Mouse (Mus musculus) gonadal fat pad, adult 2 months (tissue): ENCODE results near the gene Foxc1. TPM values are rescaled to one million over a fixed set of nuclear protein-coding genes. Genes with fewer than 3 reads are reported as not detected.

Experiments used
- DNase-seq: peaks from one replicate; pipeline ENCODE4 v3.0.0-alpha.2; 2012; ENCODE audit warnings: low read depth
- polyA plus RNA-seq: library from polyadenylated mRNA; depleted of rRNA; stranded (reverse); fragments of >200 nt; gene quantifications from 2 replicates; pipeline ENCODE4 v1.2.3, GENCODE M21; 2012

Foxc1 gene
- polyA plus RNA-seq, 1 experiment = 1.1 TPM

DNA sequence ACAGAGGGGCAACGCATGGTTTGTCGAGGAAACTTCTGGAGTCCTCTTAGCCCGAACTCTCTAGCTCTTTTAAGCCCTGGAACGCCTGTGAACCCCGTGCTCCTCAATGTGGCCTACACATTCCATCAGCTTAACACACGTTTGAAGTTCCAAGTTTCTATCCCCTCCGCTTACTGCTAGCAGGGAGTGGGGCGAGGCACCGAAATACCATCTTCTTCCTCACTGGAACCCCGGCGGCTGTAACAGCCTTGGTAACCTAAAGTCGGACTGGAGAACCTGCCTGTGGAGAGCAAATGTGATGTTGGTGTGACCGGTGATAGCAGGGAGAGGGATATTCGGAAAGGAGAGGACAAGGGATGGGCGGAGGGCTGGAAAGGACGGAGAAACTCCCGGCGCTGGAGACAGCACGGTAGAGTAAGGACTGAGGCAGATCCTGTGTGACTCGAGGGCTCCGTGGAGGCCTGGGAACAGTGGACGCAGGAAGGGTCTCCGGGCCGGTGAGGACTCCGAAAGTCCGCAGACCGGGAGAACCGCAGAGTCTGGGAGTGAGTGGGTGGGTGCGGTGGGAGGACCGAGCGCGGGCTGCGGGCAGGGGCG is 504 bp upstream of the Foxc1 start:
- no peak for DNase-seq

- DNase-seq = no peak
Measured at GRCm38 (mm10) chr13:31806890-31807735, 680 bp downstream of the Foxc1 start.

- no peak for DNase-seq
Measured at GRCm38 (mm10) chr13:31807736-31808115, 1.3 kb downstream of the Foxc1 start.

- no peak for DNase-seq
Measured at GRCm38 (mm10) chr13:31808116-31808803, 1.8 kb downstream of the Foxc1 start.

DNA sequence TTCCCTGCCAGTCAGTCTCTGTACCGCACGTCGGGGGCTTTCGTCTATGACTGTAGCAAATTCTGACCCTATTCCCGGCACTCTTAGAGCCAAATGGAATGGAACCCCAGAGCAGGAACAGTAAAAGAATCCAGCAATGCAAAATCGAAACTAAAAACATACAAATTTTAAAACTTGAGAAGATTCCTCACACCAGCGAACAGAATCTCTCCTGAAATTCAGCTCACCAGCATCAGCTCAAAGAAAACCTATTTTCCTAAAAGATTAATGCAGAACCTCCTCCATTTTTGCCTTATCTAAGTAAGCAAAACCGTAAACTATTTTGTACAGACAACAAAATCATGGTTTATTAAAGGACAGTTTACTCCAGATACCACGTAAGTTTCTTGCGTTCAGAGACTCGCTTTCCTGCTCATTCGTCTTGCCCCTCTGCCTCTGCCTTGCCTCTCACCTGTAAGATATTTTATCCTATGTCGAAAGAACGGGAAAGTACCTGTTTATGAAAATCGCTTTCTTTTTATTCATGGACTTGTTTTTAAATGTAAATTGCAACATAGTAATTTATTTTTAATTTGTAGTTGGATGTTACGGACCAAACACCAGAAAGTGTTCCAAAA is 2.5 kb downstream of the Foxc1 start:
- no peak for DNase-seq

DNA sequence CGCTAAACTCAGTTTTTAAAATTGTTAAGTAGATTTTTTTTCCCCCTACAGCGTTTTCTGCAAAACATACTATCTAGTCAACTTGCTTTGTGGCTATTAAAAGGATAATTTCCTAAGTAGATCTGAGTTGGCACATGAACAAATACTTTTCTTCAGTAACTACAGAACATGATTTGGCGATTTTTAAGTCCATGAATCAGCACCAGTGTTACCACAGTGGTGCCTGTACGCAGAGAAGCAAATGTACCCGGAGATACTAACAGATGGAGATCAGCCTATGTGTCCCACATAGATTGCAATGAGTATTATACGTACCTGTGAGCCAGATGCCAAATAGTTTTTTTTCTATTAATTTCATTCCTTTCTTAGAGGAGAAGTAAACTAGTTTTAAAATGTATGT is 3.3 kb downstream of the Foxc1 start:
- no peak for DNase-seq

DNA sequence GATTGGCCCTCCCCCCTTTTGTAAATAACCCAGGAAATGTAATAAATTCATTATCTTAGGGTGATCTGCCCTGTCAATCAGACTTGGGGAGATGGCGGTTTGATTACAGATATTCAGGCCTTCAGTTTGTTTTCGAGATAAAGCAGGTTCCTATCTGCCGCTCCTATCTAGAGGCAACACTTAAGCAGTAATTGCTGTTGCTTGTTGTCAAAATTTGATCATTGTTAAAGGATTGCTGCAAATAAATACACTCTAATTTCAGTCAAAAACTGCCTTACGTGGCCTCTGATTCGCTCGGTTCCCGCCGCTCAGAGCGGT is 3.9 kb downstream of the Foxc1 start:
- DNase-seq = no peak

DNA sequence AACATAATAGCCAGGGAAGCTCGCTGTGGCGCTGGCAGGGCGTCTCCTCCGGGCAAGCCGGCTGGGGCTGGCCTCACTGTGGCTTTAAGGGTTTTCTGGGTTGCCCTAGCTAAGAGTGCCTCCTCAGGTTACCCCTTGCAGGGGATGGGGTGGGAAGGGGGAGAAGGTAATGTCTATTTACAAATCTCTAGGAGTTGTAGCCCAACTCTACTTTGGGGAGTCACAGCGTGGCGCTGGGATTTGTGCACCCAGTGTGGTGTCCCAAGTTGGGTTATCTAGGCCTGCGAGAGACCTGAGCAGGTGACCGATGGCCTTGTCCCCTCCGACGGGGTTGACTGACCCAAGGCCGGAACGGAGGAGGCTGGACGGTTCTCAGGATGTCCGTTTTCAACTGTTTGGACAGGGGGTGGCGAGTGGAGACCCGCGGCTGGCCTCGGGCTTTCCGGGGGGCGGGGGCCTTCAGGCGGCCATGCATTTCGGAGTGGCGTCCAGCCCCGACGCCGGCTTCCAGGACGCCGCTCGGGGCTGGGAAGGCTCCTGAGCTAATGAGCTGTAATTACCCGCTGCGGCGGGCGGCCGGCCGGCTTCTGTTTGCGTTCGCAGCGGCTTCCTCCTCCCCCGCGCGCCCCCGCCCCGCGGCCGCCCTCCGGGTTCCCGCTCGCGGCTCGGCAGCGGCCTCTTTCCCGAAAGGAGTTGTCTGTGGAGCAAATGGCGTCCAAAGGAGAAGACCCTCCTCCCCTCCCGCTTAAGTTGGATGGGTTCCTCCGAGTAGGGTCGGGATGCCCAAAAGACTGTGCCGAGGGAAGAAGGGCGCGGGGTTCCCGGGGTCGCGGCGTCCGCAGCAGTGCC is 4.5 kb downstream of the Foxc1 start:
- DNase-seq = no peak

DNA sequence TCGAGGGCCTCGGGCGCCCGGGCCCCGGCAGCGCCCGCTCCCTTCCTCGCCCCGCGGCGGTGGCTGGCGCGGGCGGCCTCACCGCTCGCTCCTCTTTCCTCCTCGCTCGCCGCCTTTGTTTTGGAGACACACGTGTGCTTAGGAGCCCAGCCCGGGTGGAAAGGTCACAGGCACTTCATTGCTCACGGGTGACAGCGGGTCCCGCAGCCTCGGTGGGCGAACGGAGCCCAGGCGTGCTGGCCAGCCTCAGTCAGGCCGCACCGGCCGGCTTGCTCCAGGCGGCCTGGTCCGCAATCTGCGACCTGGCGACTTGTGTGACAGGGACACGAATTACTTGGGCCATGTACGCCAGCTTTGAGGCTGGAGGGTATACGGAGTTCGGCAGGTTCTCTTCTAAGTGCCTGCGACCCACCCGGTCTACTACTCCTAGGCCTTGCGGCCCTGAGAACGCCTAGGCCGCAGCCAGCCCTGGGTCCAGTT is 5.1 kb downstream of the Foxc1 start:
- no peak for DNase-seq

DNA sequence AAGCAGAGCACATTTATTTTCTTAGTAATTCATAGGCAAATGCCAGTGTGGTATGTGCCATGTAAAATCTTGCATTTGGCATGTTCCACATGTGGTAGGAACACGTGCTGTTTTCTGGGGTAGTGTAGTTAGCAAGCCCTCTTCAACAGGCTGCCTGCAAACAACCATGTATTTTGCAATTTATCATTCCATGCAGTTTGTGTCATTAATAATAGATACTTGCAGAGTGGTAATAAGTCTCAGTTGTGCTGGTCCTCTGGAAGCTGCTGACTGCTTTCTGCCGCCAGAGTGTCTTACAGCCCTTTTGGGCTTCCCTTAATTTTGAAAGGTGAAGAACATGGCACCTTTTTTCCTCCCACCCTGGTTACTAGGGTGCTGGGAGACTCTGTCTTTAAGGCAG is 6.3 kb downstream of the Foxc1 start:
- DNase-seq = no peak

DNA sequence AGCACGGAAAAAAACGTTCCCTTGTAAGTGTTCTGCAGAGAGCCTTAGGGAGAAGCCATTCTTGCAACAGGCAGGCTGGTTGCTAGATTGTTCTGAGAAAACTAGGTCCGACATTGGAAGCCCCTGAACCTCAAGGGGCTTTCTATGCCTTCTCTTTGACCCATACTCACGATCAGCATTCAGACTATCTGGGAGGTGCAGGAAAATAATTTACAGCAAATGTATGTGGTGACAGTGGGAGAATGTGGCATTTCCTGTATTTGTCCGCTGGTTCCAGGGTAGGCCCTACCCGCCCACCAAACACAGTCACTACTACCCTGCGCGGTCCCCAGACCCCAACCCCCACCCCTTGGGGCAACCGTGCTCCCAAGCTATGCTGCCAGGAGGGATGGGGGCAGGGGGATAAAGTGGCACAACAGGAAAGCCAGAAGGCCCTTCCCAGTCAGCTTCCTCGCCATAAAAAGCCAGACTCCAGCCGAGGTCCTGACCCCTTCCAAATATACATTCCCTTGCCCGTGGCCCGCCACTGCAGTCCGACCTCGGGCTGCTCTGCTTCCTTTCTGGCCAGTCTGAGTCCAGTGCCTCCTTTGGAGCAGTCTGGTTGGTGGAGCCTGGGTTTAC is 9.1 kb downstream of the Foxc1 start:
- DNase-seq = no peak

DNA sequence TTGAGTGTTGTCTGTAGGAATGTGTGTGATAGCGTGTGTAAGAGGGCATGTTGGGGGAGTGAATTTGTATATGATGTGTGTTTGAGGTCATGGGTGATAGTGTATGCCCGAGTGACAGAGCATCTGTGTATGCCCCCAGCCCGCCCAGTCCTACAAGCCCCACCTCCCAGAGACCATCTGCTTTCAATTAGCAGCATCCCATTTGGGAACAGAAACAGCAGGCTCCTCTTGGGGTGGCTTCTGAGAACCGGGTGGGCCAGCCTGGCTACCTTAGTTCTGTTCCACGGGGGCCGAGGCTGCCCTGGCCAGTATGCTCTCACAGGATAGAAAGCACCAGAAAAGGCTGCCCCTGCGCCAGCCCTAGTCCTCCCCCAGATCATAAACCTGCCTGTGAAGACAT is 11.9 kb downstream of the Foxc1 start:
- DNase-seq = no peak

GRCm38 (mm10) chr13:31819664-31820405 is 13.4 kb downstream of the Foxc1 start:
- no peak for DNase-seq

- DNase-seq = no peak
Measured at GRCm38 (mm10) chr13:31820587-31821017, 14.2 kb downstream of the Foxc1 start.

DNA sequence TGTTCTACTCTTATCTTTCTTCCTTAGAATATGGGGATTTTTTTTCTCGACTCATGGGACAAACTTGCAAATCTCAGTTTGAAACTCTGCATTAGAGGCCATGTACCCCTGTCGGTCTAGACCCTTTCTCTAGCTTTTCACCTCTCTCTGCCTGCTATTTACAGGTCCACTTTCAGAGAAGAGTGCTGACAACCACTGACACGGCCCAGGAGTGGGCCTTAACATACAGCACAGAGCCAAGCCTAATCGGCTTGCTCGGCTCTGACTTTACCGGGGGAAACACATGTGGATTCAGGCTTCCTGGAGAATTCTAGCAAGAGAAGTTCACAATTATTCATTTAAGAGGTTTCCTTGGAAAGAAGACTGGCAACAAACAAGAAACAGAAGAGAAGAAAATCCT is 14.6 kb downstream of the Foxc1 start:
- no peak for DNase-seq

GRCm38 (mm10) chr13:31823316-31823715 is 16.9 kb downstream of the Foxc1 start:
- no peak for DNase-seq

DNA sequence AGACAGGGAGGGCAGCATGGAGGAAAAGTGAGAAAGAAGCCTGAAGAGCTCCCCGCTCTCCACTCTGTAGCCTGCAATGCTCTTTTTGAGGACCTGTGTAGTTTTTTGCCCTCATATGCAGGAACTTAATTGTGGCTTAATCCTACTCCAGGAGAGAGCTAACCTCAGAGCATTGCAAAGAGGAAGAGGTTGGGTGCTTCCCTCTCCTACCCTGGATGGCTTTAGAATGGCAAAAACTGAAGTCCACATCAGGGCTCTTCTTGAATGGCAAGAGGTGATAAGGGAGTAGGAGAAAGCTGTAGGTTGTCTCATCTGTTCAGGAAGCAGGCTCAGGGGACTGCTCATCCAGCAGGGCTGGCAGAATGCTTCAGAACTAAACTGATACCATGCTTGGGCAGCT is 18.7 kb downstream of the Foxc1 start:
- DNase-seq = no peak

GRCm38 (mm10) chr13:31827160-31827559 is 20.7 kb downstream of the Foxc1 start:
- DNase-seq = peak; percentile 78

DNA sequence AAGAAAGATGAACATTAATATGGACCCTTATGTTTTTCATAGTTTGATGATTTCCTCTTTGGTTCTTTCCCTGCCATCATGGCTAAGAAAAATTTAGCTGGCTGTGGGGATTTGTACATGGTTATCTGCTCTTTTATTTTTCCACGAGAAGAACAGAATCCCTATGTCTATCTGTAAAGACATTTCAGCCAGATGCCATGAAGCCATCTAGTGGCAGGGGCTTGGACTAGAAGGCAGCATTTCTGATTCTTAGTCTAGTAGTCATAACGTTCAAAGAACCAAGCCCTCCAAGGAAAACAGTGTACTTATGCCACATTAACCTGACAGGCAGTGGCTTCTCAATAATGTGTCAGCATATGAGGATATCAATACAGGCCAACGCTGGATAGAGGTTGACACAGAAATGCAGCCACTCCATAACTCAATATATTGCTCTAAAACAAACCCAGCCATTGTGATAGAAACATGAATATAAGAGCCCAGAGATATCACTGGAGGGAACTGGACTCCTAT is 21.4 kb downstream of the Foxc1 start:
- no peak for DNase-seq

- DNase-seq = no peak
Measured at GRCm38 (mm10) chr13:31828446-31828845, 22.0 kb downstream of the Foxc1 start.
